Mouse (Mus musculus): ENCODE measurements around the gene Dysf.

GRCm38 (mm10) chr6:84232063-84232760, 223.8 kb downstream of the Dysf start:
- no peak for TF ChIP-seq CTCF (IDR thresholded peaks at IDR 0.05; ENCODE audit: borderline replicate concordance, insufficient read depth, low read depth, low read length)
- TF ChIP-seq POLR2A (IDR thresholded peaks at IDR 0.05; ENCODE audit: borderline replicate concordance, insufficient read depth, low read length): no peak
